Mouse (Mus musculus): ENCODE results near the gene Hoxd4. TPM values are rescaled to one million over a fixed set of nuclear protein-coding genes. Genes with fewer than 3 reads are reported as not detected.

The Hoxd4 gene
- polyA plus RNA-seq, 1 experiment from 2014 or later, result 1.2 TPM

DNA sequence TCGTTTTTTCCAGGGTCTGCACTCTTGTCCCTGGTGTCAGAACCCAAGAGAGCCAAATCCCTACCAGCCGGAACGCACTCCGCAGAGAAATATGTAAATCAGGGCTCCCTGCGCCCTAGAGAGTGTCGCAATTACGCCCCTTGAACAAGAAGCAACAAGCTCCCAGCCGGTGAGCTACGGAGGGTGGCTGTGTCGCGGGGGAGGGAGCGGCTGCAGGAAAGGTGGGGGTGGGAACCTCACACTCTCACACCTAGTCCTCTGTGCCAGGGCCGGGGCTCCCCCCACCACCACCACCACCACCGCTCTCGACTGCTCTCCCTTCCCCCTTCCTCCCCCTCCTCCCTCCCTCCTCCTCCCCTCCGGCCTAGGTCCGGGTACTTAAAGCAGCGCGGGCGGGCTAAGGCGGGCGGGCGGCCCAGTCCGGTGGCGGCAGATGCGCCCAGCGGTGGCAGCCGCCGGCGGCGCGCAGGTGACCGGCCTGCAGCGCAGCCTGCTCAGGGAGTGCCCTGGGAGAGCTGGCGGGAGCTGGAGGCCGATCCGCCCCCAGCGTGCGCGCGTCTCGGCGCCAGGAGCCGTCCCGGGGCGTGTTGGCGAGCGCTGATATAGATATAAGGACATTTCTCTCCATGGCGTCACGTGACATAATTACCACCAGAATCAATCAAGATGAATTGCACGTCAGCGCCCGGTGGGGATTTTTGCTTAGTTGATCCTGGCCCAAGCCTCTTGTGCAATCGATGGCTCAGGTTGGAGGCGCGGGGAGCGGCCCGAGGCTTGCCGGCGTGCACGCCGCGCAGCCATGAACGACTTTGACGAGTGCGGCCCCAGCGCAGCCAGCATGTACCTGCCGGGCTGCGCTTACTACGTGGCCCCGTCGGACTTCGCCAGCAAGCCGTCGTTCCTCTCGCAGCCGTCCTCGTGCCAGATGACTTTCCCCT, 29.9 kb upstream of the Hoxd4 start:
- Histone ChIP-seq H3K4me1 (replicated peaks) (peaks cover 17% of the 10 kb centered on the region), H3K36me3 (no peaks in the 10 kb centered on the region), H3K27ac (no peak overlapping the region), H3K4me2 (replicated peaks) (peak overlapping the region; percentile 48), H3K27me3 (replicated peaks) (peaks cover 92% of the 10 kb centered on the region), H3K9ac (0 out of 2 replicates have a peak overlapping the region, but pooled peaks have one; percentile 32), H3K9me3 (no peaks in the 10 kb centered on the region), H3K4me3 (replicated peaks) (peak overlapping the region; percentile 36)
- peak; percentile 54 for ATAC-seq
- under 1% methylated on average over 78 of the region's 78 CpGs for WGBS

DNA sequence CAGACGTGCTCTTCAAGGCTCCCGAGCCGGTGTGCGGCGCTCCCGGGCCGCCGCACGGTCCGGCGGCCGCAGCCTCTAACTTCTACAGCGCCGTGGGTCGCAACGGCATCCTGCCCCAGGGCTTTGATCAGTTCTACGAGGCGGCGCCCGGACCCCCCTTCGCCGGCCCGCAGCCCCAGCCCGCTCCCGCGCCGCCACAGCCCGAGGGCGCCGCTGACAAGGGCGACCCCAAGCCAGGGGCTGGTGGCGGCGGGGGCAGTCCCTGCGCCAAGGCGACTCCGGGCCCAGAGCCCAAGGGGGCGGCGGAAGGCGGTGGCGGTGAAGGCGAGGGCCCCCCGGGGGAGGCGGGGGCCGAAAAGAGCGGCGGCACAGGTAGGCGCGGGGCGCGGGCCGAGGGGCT, 28.9 kb upstream of the Hoxd4 start:
- H3K27me3 ChIP-seq (replicated peaks), result peaks cover 92% of the 10 kb centered on the region
- H3K4me2 ChIP-seq (replicated peaks), result peak overlapping the region; percentile 48
- ATAC-seq, result no peak
- peak overlapping the region; percentile 36 for H3K4me3 ChIP-seq (replicated peaks)
- H3K9ac ChIP-seq, result peak overlapping the region; percentile 32
- H3K4me1 ChIP-seq (replicated peaks), result peaks cover 17% of the 10 kb centered on the region
- H3K9me3 ChIP-seq, result no peaks in the 10 kb centered on the region
- under 1% methylated on average over 45 of the region's 51 CpGs for WGBS
- H3K27ac ChIP-seq, result no peak overlapping the region
- H3K36me3 ChIP-seq, result no peaks in the 10 kb centered on the region

DNA sequence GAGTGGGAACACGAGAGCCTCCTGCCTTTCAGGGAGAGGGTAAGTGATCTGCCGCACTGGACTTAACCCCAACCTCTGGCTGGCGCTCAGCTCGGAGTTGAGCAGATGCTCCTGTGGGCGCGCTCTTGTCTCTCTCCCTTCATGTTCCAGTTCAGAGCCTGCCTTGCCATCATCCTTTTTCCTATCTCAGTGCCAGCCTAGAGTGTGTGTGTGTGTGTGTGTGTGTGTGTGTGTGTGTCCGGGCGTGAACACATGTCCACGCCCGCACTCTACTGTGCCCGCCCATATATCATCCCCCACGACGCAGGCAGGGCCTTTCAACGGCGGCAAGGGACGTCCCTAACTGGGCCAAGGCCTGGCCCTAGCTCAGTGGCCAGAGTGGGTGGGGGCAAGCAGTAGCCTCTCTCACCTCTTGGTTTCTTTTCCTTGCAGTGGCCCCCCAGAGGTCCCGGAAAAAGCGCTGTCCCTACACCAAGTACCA, 28.2 kb upstream of the Hoxd4 start:
- Histone ChIP-seq H3K4me3 (replicated peaks) (peak overlapping the region; percentile 14; the same call in 1 of the 2 replicates), H3K4me2 (replicated peaks) (no peak overlapping the region)

DNA sequence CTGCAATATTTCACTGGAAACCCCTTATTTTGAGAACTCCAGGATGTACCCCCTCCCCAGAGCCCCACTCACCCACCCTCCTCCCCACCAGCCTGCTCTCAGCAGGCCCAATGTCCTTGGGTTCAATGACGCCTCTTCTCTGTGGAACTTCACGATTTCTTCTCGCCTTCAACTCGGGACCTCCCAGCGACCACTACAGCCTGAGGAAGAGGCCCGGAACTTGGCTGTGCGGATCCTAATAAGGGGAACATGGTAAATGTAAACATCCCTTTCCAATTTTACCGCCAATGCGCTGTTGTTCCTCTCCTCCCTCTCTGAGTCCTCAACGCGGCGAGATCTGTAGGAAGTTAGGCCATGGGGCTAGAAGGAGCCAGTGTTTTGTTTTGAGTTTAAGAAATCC, 27.6 kb upstream of the Hoxd4 start:
- H3K27me3 ChIP-seq (replicated peaks), result peaks cover 88% of the 10 kb centered on the region
- H3K27ac ChIP-seq, result no peak overlapping the region
- ATAC-seq, result no peak
- H3K9me3 ChIP-seq, result no peaks in the 10 kb centered on the region
- no peak overlapping the region for H3K9ac ChIP-seq
- peaks cover 17% of the 10 kb centered on the region for H3K4me1 ChIP-seq (replicated peaks)
- no peaks in the 10 kb centered on the region for H3K36me3 ChIP-seq
- H3K4me2 ChIP-seq (replicated peaks), result no peak overlapping the region
- WGBS, result 3% methylated on average over 12 of the region's 12 CpGs
- H3K4me3 ChIP-seq (replicated peaks), result peak overlapping the region; percentile 14; the same call in 1 of the 2 replicates

More for the DNA sequence above, 28.2 kb upstream of the Hoxd4 start:
- peaks cover 91% of the 10 kb centered on the region for H3K27me3 ChIP-seq (replicated peaks)
- no peaks in the 10 kb centered on the region for H3K36me3 ChIP-seq
- H3K9ac ChIP-seq, result no peak overlapping the region
- ATAC-seq, result no peak
- no peaks in the 10 kb centered on the region for H3K9me3 ChIP-seq
- 0 out of 2 replicates have a peak overlapping the region, but pooled peaks have one; percentile 14 for H3K27ac ChIP-seq
- 2% methylated on average over 18 of the region's 18 CpGs for WGBS
- peaks cover 17% of the 10 kb centered on the region for H3K4me1 ChIP-seq (replicated peaks)

DNA sequence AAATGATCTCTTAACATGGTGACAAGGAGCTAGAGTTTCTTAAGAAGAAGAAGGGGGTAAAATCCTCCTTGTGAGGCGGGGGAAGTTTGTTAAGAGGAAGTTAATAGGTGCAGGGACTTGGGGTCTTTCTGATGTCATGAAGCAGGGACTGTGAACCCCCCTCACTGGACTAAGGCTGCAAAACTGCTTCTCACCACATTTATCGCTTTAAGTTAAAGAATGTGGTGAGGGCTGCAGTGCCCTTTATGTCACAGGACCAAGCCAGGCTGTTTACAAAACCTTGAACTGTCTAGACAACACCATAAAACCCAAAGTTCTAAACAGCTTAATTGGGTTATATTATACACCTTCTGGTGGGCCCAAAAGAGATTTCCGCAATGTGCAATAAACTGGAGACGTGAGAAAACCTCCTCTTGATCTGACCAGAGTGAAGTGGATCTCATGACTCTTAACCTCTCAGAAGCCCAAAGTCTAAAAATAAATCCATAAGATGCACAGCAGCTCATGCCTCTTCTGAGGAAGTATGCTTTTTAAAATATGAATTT, 26.6 kb upstream of the Hoxd4 start:
- ATAC-seq, result no peak
- no peak overlapping the region for H3K27ac ChIP-seq

DNA sequence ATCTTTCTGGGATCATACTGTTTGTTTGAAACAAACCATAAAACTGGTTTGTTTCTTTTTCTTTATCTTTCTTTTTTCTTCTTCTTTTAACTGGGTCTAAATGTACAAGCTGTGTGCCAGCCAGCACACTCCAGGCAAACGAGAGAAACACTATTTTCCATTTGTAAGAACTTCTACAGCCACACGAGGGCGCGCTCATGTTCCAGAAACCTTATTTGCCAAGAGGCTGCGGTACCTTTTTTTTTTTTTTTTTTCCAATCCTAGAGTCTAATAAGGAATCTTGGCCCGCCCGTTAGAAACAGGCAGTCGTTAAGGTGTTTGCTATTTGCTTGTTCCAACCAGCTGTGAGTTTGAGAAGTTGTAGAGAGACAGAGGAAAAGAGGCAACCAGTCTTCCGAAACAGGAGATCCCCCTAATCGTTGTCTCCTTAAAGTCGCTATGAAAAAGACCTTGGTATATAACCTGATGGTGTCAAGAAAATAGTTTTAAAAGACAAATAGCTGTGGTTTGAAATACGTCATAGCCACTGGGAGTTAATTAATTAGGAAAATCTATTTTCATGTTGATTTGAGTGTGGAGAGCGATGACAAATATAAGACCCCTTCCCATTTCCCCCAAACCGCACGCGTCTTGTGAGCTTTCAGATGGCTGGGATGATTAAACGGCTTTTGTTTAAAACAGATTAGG, 25.3 kb upstream of the Hoxd4 start:
- Histone ChIP-seq H3K27me3 (replicated peaks) (peaks cover 83% of the 10 kb centered on the region), H3K4me2 (replicated peaks) (no peak overlapping the region), H3K4me1 (replicated peaks) (peaks cover 17% of the 10 kb centered on the region), H3K36me3 (no peaks in the 10 kb centered on the region), H3K4me3 (replicated peaks) (0 out of 2 replicates have a peak overlapping the region, but pooled peaks have one; percentile 1), H3K9ac (no peak overlapping the region), H3K27ac (no peak overlapping the region), H3K9me3 (no peaks in the 10 kb centered on the region)
- no peak for ATAC-seq
- WGBS, result 7% methylated on average over 17 of the region's 17 CpGs

More for the DNA sequence above, 26.6 kb upstream of the Hoxd4 start:
- H3K4me1 ChIP-seq (replicated peaks), result peaks cover 15% of the 10 kb centered on the region
- H3K4me3 ChIP-seq (replicated peaks), result no peak overlapping the region
- 17% methylated on average over 4 of the region's 4 CpGs for WGBS
- H3K9me3 ChIP-seq, result no peaks in the 10 kb centered on the region
- no peak overlapping the region for H3K9ac ChIP-seq
- H3K4me2 ChIP-seq (replicated peaks), result no peak overlapping the region
- no peaks in the 10 kb centered on the region for H3K36me3 ChIP-seq
- H3K27me3 ChIP-seq (replicated peaks), result peaks cover 88% of the 10 kb centered on the region

DNA sequence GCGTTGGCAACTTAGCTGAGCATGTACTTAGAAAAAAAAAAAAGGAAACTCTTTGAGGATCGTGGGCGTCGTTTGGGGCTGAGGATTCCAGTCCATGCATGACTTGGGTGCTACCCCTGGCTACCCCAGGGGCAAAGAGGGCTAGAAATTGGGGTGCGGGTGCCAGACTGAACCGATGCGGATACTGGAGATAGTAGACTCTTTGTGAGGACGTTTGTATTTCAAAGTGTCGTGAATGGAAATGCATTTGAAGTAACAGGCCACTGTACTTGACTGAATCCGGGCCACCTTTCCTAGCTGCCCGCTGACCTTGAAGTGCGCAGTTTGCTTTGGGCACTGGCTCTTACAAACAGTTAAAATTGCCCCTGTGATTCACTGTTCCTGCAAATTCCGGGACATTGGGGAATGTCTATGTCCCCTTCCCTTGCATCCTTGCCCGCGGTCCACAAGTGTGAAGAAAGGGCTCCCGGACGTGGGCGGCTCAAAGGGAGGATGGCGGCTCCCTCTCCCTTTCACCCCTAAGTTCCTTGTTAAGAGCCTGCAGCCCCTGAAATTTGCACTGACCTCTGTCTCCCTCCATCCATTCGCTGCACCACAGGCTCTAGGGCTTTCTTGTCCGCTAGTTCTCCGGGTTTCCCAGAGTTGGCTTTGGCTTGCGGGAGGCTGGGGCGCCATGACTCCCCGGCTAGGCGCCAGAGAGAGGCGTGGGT, 24.6 kb upstream of the Hoxd4 start:
- 2% methylated on average over 27 of the region's 27 CpGs for WGBS

DNA sequence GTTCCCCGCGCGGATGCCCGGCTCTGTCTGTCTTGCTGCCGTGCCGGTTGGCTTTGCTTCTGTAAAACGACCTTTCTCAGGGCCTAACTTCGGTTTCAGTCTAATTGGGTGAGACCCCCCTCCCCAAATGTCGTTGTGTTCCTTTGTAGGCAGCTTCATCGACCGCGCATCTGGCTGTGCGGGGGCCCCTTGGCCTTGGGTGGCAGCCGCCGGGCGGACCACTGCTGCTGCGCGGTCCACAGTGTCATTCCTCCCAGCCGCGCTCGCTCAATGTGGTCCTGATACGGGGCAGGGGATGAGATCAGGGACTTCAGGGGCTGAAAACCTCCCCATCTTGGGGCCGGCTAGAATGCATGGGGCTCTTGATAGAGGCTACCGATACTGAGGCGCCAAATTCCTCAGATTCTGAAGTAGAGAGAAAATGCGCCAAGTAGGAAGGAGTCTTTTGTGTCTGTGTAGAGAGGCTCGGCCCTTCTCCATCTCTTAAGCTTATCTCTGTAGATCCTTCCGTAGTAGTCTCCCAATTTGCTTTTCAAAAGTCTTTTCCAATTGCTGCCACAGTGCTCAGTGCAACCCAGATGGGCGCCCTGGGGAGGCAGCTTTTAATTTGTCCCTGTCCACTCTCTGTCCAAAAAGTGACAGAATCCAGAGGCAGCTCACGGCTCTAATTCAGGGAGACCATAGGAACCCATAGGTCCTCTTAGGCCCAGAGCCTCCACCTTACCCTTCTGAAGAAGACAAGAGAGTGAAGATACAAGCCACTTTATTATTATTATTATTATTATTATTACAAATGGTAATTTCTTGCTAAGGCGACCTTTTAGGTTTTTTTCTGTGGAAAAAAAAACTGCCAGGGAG, 23.8 kb upstream of the Hoxd4 start:
- Histone ChIP-seq H3K27me3 (replicated peaks) (peaks cover 83% of the 10 kb centered on the region), H3K27ac (no peak overlapping the region), H3K9ac (no peak overlapping the region), H3K36me3 (no peaks in the 10 kb centered on the region), H3K4me2 (replicated peaks) (no peak overlapping the region; the same call in 1 of the 2 replicates), H3K4me1 (replicated peaks) (peaks cover 11% of the 10 kb centered on the region), H3K4me3 (replicated peaks) (peak overlapping the region; percentile 20), H3K9me3 (no peaks in the 10 kb centered on the region)
- 1% methylated on average over 31 of the region's 31 CpGs for WGBS
- ATAC-seq, result no peak

More for the DNA sequence above, 24.6 kb upstream of the Hoxd4 start:
- ATAC-seq, result no peak
- Histone ChIP-seq H3K27ac (no peak overlapping the region), H3K4me3 (replicated peaks) (peak overlapping the region; percentile 20), H3K9ac (no peak overlapping the region), H3K4me1 (replicated peaks) (peaks cover 14% of the 10 kb centered on the region), H3K27me3 (replicated peaks) (peaks cover 83% of the 10 kb centered on the region), H3K9me3 (no peaks in the 10 kb centered on the region), H3K36me3 (no peaks in the 10 kb centered on the region), H3K4me2 (replicated peaks) (no peak overlapping the region; the same call in 1 of the 2 replicates)

DNA sequence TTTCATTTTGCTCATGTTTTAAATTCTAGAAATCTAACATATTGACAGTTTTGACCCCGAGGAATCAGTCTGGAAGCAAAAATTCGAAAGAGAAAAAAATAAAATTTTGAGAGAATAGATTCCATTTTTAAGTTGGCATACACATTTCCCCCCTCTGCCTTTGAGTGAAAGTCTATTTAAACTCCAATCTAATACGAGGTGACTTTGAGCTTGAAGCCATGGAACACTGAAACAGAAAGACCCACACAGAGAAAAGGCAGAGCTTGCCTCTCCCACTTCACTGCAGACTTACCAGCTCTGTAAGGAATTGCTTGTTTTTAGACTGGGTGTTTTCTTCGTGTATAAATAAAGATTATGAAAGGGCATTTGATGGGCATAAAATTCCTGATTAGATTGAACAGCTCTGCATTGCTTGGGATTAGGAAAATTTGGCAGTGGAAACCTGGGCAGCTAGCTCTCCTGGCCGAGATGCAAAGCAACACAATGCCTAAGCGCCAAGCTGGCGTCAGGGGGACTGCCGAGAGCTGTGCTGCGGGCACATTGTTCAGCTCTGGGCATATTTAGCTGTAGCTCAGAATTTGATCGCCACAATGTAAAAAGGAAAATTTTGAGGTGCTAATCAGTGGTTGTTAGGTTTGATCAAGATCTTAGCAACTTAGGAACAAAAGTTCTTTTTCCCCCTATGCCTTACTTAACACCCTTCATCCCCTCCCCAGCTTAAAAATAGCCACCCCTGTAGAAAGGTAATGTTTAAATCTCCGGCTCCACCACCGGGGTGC, 22.7 kb upstream of the Hoxd4 start:
- Histone ChIP-seq H3K4me3 (replicated peaks) (no peak overlapping the region), H3K4me2 (replicated peaks) (0 out of 2 replicates have a peak overlapping the region, but pooled peaks have one; percentile 9), H3K9ac (no peak overlapping the region), H3K27ac (no peak overlapping the region), H3K9me3 (no peaks in the 10 kb centered on the region), H3K27me3 (replicated peaks) (peaks cover 83% of the 10 kb centered on the region), H3K36me3 (no peaks in the 10 kb centered on the region), H3K4me1 (replicated peaks) (peaks cover 10% of the 10 kb centered on the region; the same call in 1 of the 2 replicates)
- WGBS, result 5% methylated on average over 12 of the region's 12 CpGs
- ATAC-seq, result no peak

DNA sequence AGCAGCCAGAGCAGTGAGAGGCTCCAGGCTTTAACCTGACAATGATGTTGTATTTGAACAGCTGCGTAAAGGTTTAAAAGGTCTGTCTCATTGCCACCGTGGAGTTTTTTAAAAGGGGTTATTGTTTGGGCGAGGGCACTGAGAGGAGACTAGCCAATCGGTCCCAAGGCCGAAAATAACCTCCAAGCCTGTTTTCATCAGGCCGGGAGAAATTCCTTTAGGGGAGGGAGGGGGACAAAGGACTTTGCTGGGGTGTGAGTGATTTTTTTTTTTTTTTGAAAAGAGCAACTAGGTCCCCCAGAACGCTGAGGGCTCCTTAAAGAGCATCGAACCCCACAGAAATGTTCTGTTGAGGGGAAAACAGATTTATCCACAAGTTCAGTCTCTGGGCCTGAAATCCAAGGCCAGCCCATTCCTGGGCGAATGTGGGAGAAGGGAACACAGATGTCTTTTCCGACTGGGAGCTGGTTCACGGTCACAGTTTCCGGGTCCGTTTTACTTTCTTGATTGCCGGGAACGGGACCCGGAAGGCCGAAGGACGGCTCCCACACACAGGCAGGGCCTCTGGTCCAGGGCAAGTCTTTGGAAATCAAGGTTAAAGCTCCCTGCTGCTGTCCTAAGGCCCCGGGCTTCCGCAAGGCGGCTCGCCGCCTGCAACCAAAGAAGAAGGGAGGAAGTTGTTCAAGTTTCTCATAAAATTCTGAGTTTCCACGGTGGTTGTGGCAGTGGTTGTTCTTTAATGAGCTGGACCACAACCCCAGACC, 22.0 kb upstream of the Hoxd4 start:
- Histone ChIP-seq H3K4me2 (replicated peaks) (peak overlapping the region; percentile 11; the same call in 1 of the 2 replicates), H3K9ac (0 out of 2 replicates have a peak overlapping the region, but pooled peaks have one; percentile 30), H3K4me1 (replicated peaks) (peaks cover 10% of the 10 kb centered on the region; the same call in 1 of the 2 replicates), H3K4me3 (replicated peaks) (peak overlapping the region; percentile 14; the same call in 1 of the 2 replicates), H3K27ac (no peak overlapping the region), H3K27me3 (replicated peaks) (peaks cover 82% of the 10 kb centered on the region), H3K36me3 (no peaks in the 10 kb centered on the region), H3K9me3 (no peaks in the 10 kb centered on the region)
- WGBS, result 3% methylated on average over 24 of the region's 24 CpGs
- ATAC-seq, result no peak
